Mouse (Mus musculus) ES-E14 (cell line): ENCODE results near the gene Psmd10. TPM values are rescaled to one million over a fixed set of nuclear protein-coding genes. Genes with fewer than 3 reads are reported as not detected.
A peak's percentile ranks its signal among the peaks of the same experiment; 100 is the strongest.

ENCODE experiments used
- DNase-seq: peaks from one replicate; pipeline ENCODE4 v3.0.0-alpha.2; 2013; ENCODE audit warnings: low read depth, low spot score
- H3K27ac ChIP-seq: 2 replicates; pipeline ENCODE4 v1.5.1; 2012; ENCODE audit warnings: low read depth, mild to moderate bottlenecking, low read length, moderate library complexity, mixed read lengths; ENCODE audit not compliant: poor library complexity, insufficient read depth, severe bottlenecking
- H3K36me3 ChIP-seq: 2 replicates; pipeline ENCODE4 v1.6.1; 2012; ENCODE audit warnings: mild to moderate bottlenecking, low read length, moderate library complexity, mixed read lengths; ENCODE audit not compliant: control insufficient read depth, poor library complexity, insufficient read depth, severe bottlenecking
- H3K4me1 ChIP-seq, 2 experiments: fragments of 150-350 bp in 1 of 2; sonication (generic) in 1 of 2; 2 replicates each; pipeline ENCODE4 v1.6.1; 2012; ENCODE audit warnings: low read length in 2 of 2, mild to moderate bottlenecking in 1 of 2, mixed read lengths in 1 of 2; ENCODE audit not compliant: control insufficient read depth in 2 of 2, insufficient read depth in 2 of 2, poor library complexity in 1 of 2
- H3K4me3 ChIP-seq, 2 experiments: fragments of 150-350 bp in 1 of 2; sonication (generic) in 1 of 2; 2 replicates each; pipeline ENCODE4 v1.5.1; 2012; ENCODE audit warnings: low read length in 2 of 2, low read depth in 1 of 2, mild to moderate bottlenecking in 1 of 2, mixed read lengths in 1 of 2; ENCODE audit not compliant: insufficient read depth in 1 of 2, poor library complexity in 1 of 2, severe bottlenecking in 1 of 2
- H3K9ac ChIP-seq: 2 replicates; pipeline ENCODE4 v1.6.1; 2012; ENCODE audit warnings: low read depth, mild to moderate bottlenecking, low read length, mixed read lengths; ENCODE audit not compliant: poor library complexity, insufficient read depth, severe bottlenecking
- H3K9me3 ChIP-seq: fragments of 150-350 bp; sonication (generic); 2 replicates; pipeline ENCODE4 v1.6.1; 2012; ENCODE audit warnings: low read depth, mild to moderate bottlenecking, low read length; ENCODE audit not compliant: control insufficient read depth, insufficient read depth
- CHD2 ChIP-seq: IDR thresholded peaks from 2 replicates; pipeline ENCODE4 v1.6.1; 2014; ENCODE audit warnings: mild to moderate bottlenecking, low read depth, low read length, inconsistent platforms
- HCFC1 ChIP-seq: IDR thresholded peaks from 2 replicates; pipeline ENCODE4 v1.6.1; 2012; ENCODE audit warnings: low read length, inconsistent platforms, borderline replicate concordance; ENCODE audit not compliant: insufficient read depth
- MAFK ChIP-seq: IDR thresholded peaks from 2 replicates; pipeline ENCODE4 v1.6.1; 2014; ENCODE audit warnings: mild to moderate bottlenecking, low read depth, low read length, inconsistent platforms; ENCODE audit not compliant: insufficient read depth
- ZC3H11A ChIP-seq: IDR thresholded peaks from 2 replicates; pipeline ENCODE4 v1.6.1; 2012; ENCODE audit warnings: low read depth, mild to moderate bottlenecking, inconsistent platforms, low read length, borderline replicate concordance
- ZNF384 ChIP-seq: IDR thresholded peaks from 2 replicates; pipeline ENCODE4 v1.6.1; 2012; ENCODE audit warnings: low read depth, low read length, inconsistent platforms
- in situ Hi-C, 2 experiments: fragments of 600-800 bp; cut with MboI; formaldehyde crosslinking; loops; one replicate each; pipeline ENCODE4 v1.15.1; 2025; ENCODE audit warnings: low sequenced_read_pairs in 2 of 2, inconsistent platforms in 1 of 2; ENCODE audit not compliant: unreplicated experiment in 2 of 2
- total RNA-seq: library from RNA; depleted of rRNA; stranded (reverse); fragments of 300-350 nt; gene quantifications from 2 replicates; pipeline ENCODE4 v1.2.3, GENCODE M21; 2012

The Psmd10 gene
- total RNA-seq, 1 experiment, result 18.9 TPM

GRCm38 (mm10) chrX:140978943-140979342 lies 22.4 kb upstream of the Psmd10 start:
- TF ChIP-seq MAFK, result no peak
- TF ChIP-seq ZC3H11A, result no peak
- no peak for TF ChIP-seq CHD2
- no peak for TF ChIP-seq ZNF384
- no peak for TF ChIP-seq HCFC1
- DNase-seq, result no peak
- Histone ChIP-seq H3K36me3 (no peaks in the 10 kb centered on the region), H3K4me1 (no peaks in the 10 kb centered on the region), H3K9ac (no peak overlapping the region), H3K27ac (no peak overlapping the region), H3K9me3 (no peaks in the 10 kb centered on the region), H3K4me3 (no peak overlapping the region)
- in situ Hi-C loops, result no loop called here

DNA sequence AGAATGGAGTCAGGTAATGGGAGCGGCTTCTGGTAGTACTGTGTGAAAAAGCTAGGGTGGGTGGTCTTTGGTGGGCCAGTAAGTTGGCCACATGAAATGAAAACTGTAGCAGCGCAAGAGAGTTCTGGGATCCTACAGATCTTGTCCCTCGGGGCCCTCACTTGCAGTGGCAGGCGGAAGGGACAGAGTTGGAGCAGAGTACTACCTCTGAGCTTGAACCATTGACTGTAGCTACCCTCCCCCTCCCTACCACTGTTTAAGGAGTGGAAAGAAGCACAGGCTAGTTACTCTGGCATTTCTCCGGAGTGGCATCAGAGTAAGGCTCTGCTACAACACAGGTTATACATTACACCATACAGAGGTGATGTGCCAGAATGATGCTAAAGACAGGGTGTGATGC lies 431 bp upstream of the Psmd10 start:
- Histone ChIP-seq H3K9ac (no peak overlapping the region), H3K36me3 (no peaks in the 10 kb centered on the region), H3K9me3 (no peaks in the 10 kb centered on the region), H3K4me1 (no peaks in the 10 kb centered on the region; a peak in 1 of 4 replicates), H3K27ac (no peak overlapping the region), H3K4me3 (peak overlapping the region; percentile 70 to 77)
- in situ Hi-C loops, result no loop called here
- no peak for TF ChIP-seq ZC3H11A
- DNase-seq, result no peak

DNA sequence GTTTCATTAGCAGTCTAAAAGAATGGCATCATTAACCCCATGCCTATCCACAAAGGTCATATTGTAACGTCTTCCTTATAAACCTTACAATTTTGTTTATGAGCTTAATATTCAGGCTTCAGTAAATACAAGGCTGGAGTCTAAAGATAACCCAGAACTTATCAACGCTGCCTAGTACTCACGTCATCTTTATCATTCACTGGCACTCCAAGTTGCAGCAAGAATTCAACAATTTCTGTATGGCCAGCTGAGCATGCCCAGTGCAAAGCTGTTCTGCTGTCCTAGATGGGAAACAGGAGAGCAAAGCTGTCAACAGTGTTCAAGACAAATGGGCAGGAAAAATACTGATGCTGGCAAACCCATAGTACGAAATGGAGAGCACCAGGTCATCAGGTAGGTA lies 2.9 kb downstream of the Psmd10 start:
- H3K9ac ChIP-seq, result no peak overlapping the region
- in situ Hi-C loops, result no loop called here
- TF ChIP-seq CHD2, result no peak
- no peak for TF ChIP-seq ZC3H11A
- no peak for TF ChIP-seq MAFK
- TF ChIP-seq HCFC1, result no peak
- no peak for TF ChIP-seq ZNF384
- no peak for DNase-seq
- H3K9me3 ChIP-seq, result no peaks in the 10 kb centered on the region
- no peaks in the 10 kb centered on the region for H3K36me3 ChIP-seq
- H3K27ac ChIP-seq, result no peak overlapping the region
- H3K4me3 ChIP-seq, result no peak overlapping the region
- no peaks in the 10 kb centered on the region; a peak in 1 of 4 replicates for H3K4me1 ChIP-seq

DNA sequence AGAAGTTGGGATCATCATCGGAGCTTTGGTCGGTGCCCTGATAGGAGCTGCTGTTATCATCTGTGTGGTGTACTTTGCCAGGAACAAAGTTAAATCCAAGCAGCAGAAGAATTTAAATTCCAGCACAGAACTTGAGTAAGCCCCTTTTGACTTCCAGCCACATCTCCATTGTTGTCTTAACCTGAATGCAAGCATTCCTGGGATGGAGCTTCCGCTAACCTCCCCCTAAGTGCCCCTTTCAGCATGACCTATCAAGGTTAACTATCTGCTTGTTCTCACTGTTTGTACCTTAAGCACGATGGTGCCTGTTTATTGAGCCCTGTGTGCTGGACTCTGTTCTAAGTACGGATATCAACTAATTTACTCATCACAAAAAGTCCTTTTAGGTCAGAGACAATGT lies 20.3 kb downstream of the Psmd10 start:
- in situ Hi-C loops, result no loop called here

DNA sequence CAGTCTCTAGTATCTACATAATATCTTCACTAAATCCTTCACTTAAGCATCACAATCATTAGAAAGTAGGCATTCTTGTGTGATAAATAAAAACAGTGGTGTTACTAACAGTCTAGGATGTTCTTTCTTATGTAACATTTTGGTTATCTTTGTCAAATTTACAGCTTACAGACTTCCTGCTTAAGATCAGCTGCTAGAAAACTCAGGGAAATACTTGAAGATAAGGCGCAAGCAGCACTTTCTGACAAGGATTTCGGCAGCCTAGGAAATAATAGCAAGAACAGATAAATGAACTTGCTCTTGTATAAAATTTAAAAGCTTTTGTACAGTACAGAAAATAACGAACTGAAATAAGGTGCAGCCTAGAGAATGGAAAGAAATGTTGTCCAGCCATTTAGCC lies 23.3 kb downstream of the Psmd10 start:
- in situ Hi-C loops, result no loop called here
- H3K9ac ChIP-seq, result no peak overlapping the region
- no peak overlapping the region for H3K4me3 ChIP-seq

More for the DNA sequence above, 20.3 kb downstream of the Psmd10 start:
- Histone ChIP-seq H3K9me3 (no peaks in the 10 kb centered on the region), H3K36me3 (no peaks in the 10 kb centered on the region), H3K4me1 (no peaks in the 10 kb centered on the region), H3K27ac (no peak overlapping the region), H3K9ac (no peak overlapping the region), H3K4me3 (no peak overlapping the region)
- DNase-seq, result no peak
- TF ChIP-seq ZNF384, result no peak
- no peak for TF ChIP-seq ZC3H11A
- TF ChIP-seq CHD2, result no peak
- no peak for TF ChIP-seq HCFC1
- no peak for TF ChIP-seq MAFK

More for the DNA sequence above, 23.3 kb downstream of the Psmd10 start:
- H3K36me3 ChIP-seq, result no peaks in the 10 kb centered on the region
- H3K27ac ChIP-seq, result no peak overlapping the region
- no peaks in the 10 kb centered on the region for H3K9me3 ChIP-seq
- TF ChIP-seq MAFK, result no peak
- no peak for TF ChIP-seq HCFC1
- no peaks in the 10 kb centered on the region for H3K4me1 ChIP-seq
- DNase-seq, result no peak
